Mouse (Mus musculus) myocyte (in vitro differentiated cells): ENCODE results near the gene Gfod2. TPM values are rescaled to one million over a fixed set of nuclear protein-coding genes. Genes with fewer than 3 reads are reported as not detected.
A peak's percentile ranks its signal among the peaks of the same experiment; 100 is the strongest.

ENCODE experiments used
- H3K27me3 ChIP-seq: one replicate; pipeline ENCODE4 v1.6.1; 2011; ENCODE audit not compliant: control insufficient read depth, insufficient read depth, insufficient read length
- H3K36me3 ChIP-seq: one replicate; pipeline ENCODE4 v1.6.1; 2011; ENCODE audit not compliant: control insufficient read depth, insufficient read depth
- H3K4me2 ChIP-seq: one replicate; pipeline ENCODE4 v1.6.1; 2011; ENCODE audit warnings: low read depth, control low read depth
- H3K4me3 ChIP-seq: one replicate; pipeline ENCODE4 v1.5.1; 2011; ENCODE audit warnings: mild to moderate bottlenecking, control low read depth, moderate library complexity
- H3K79me2 ChIP-seq: one replicate; pipeline ENCODE4 v1.6.1; 2011; ENCODE audit not compliant: control insufficient read depth, insufficient read depth
- H3ac ChIP-seq: one replicate; pipeline ENCODE4 v1.6.1; 2011; ENCODE audit not compliant: control insufficient read depth, insufficient read length
- CEBPB ChIP-seq: IDR thresholded peaks from 2 replicates; pipeline ENCODE4 v1.6.1; 2011; ENCODE audit warnings: mild to moderate bottlenecking, moderate library complexity; ENCODE audit not compliant: poor library complexity, insufficient read depth, severe bottlenecking
- E2F4 ChIP-seq: IDR thresholded peaks from one replicate; pipeline ENCODE4 v1.6.1; 2011; ENCODE audit warnings: mild to moderate bottlenecking, control low read depth, moderate library complexity; ENCODE audit not compliant: insufficient read depth
- MAX ChIP-seq: IDR thresholded peaks from one replicate; pipeline ENCODE4 v1.6.1; 2011; ENCODE audit warnings: low read depth, mild to moderate bottlenecking, control low read depth
- MYOD1 ChIP-seq, 3 experiments: IDR thresholded peaks; one replicate each; pipeline ENCODE4 v1.6.1; 2011; ENCODE audit warnings: control low read depth in 2 of 3, low read depth in 2 of 3, mild to moderate bottlenecking in 2 of 3, moderate library complexity in 1 of 3; ENCODE audit not compliant: insufficient read length in 2 of 3, control insufficient read depth in 1 of 3
- MYOG ChIP-seq, 3 experiments: IDR thresholded peaks; one replicate each; pipeline ENCODE4 v1.6.1; 2011; ENCODE audit warnings: control low read depth in 2 of 3, low read depth in 2 of 3, mild to moderate bottlenecking in 2 of 3; ENCODE audit not compliant: insufficient read length in 2 of 3, control insufficient read depth in 1 of 3, insufficient read depth in 1 of 3
- POLR2A ChIP-seq: IDR thresholded peaks from one replicate; pipeline ENCODE4 v1.6.1; 2011; ENCODE audit warnings: low read depth, mild to moderate bottlenecking, control low read depth, moderate library complexity; ENCODE audit not compliant: insufficient read length
- POLR2AphosphoS2 ChIP-seq: IDR thresholded peaks from one replicate; pipeline ENCODE4 v1.6.1; 2011; ENCODE audit warnings: low read depth, control low read depth; ENCODE audit not compliant: insufficient read length
- REST ChIP-seq: IDR thresholded peaks from one replicate; pipeline ENCODE4 v1.6.1; 2011; ENCODE audit warnings: mild to moderate bottlenecking, control low read depth, moderate library complexity; ENCODE audit not compliant: insufficient read depth, insufficient read length
- SRF ChIP-seq: IDR thresholded peaks from one replicate; pipeline ENCODE4 v1.6.1; 2011; ENCODE audit warnings: low read depth; ENCODE audit not compliant: control insufficient read depth, insufficient read length
- TCF12 ChIP-seq: IDR thresholded peaks from one replicate; pipeline ENCODE4 v1.6.1; 2011; ENCODE audit warnings: mild to moderate bottlenecking, control low read depth; ENCODE audit not compliant: poor library complexity, insufficient read depth, severe bottlenecking
- TCF3 ChIP-seq: IDR thresholded peaks from one replicate; pipeline ENCODE4 v1.6.1; 2011; ENCODE audit warnings: low read depth, control low read depth; ENCODE audit not compliant: insufficient read length
- USF1 ChIP-seq: IDR thresholded peaks from one replicate; pipeline ENCODE4 v1.6.1; 2011; ENCODE audit warnings: low read depth, mild to moderate bottlenecking, control low read depth, moderate library complexity
- polyA plus RNA-seq: library from polyadenylated mRNA; unstranded; fragments of >200 nt; fragmentation: generic; extraction: Trizol; gene quantifications from one replicate; pipeline ENCODE4 v1.2.1, GENCODE M21; 2012; ENCODE audit warnings: missing spikeins

The Gfod2 gene
- polyA plus RNA-seq, 1 experiment: 5.0 TPM

- Histone ChIP-seq H3K79me2 (peaks cover 27% of the 10 kb centered on the region), H3K4me2 (peak overlapping the region; percentile 12), H3K27me3 (no peaks in the 10 kb centered on the region), H3ac (no peak overlapping the region), H3K36me3 (peaks cover 6% of the 10 kb centered on the region), H3K4me3 (no peak overlapping the region)
- TF ChIP-seq POLR2AphosphoS2: no peak
These were observed 42.9 kb upstream of the Gfod2 start for GRCm38 (mm10) chr8:105801153-105801904.

GRCm38 (mm10) chr8:105799091-105799812 is 40.8 kb upstream of the Gfod2 start:
- no peak overlapping the region for H3K4me3 ChIP-seq
- H3K27me3 ChIP-seq: no peaks in the 10 kb centered on the region
- peak overlapping the region; percentile 50 for H3K4me2 ChIP-seq
- no peak overlapping the region for H3ac ChIP-seq
- TF ChIP-seq POLR2AphosphoS2 (no peak), TCF12 (no peak), TCF3 (no peak), REST (no peak), MAX (no peak), SRF (no peak), POLR2A (no peak)
- H3K79me2 ChIP-seq: peaks cover 27% of the 10 kb centered on the region
- no peaks in the 10 kb centered on the region for H3K36me3 ChIP-seq

- TF ChIP-seq POLR2AphosphoS2: no peak
- TF ChIP-seq E2F4: no peak
- no peak for TF ChIP-seq TCF12
- TF ChIP-seq MYOD1 (IDR thresholded peaks at IDR 0.05; ENCODE audit: control insufficient read depth in 1 of 3, insufficient read length in 2 of 3, low read depth in 2 of 3): no peak
- no peak for TF ChIP-seq REST
- no peak for TF ChIP-seq USF1
- TF ChIP-seq TCF3: no peak
- no peak for TF ChIP-seq CEBPB
- no peak for TF ChIP-seq SRF
- TF ChIP-seq POLR2A: no peak
- TF ChIP-seq MYOG (IDR thresholded peaks at IDR 0.05; ENCODE audit: control insufficient read depth in 1 of 3, insufficient read depth in 1 of 3, insufficient read length in 2 of 3, low read depth in 2 of 3): no peak
- H3ac ChIP-seq: no peak overlapping the region
- H3K27me3 ChIP-seq: no peaks in the 10 kb centered on the region
- H3K4me3 ChIP-seq: no peak overlapping the region
- peaks cover 25% of the 10 kb centered on the region for H3K79me2 ChIP-seq
- H3K36me3 ChIP-seq: no peaks in the 10 kb centered on the region
- H3K4me2 ChIP-seq: no peak overlapping the region
These were observed 39.9 kb upstream of the Gfod2 start for GRCm38 (mm10) chr8:105798408-105798807.

GRCm38 (mm10) chr8:105795785-105796184 is 37.3 kb upstream of the Gfod2 start:
- Histone ChIP-seq H3ac (no peak overlapping the region), H3K36me3 (no peaks in the 10 kb centered on the region), H3K4me2 (no peak overlapping the region), H3K79me2 (peaks cover 32% of the 10 kb centered on the region), H3K27me3 (no peaks in the 10 kb centered on the region), H3K4me3 (no peak overlapping the region)
- TF ChIP-seq POLR2A (no peak), CEBPB (no peak), USF1 (no peak), E2F4 (no peak), MYOG (IDR thresholded peaks at IDR 0.05; ENCODE audit: control insufficient read depth in 1 of 3, insufficient read depth in 1 of 3, insufficient read length in 2 of 3, low read depth in 2 of 3) (no peak), SRF (no peak), TCF12 (no peak), MYOD1 (IDR thresholded peaks at IDR 0.05; ENCODE audit: control insufficient read depth in 1 of 3, insufficient read length in 2 of 3, low read depth in 2 of 3) (no peak), REST (no peak)

GRCm38 (mm10) chr8:105794009-105794598 is 35.6 kb upstream of the Gfod2 start:
- no peak overlapping the region for H3K4me2 ChIP-seq
- no peak overlapping the region for H3K4me3 ChIP-seq
- no peaks in the 10 kb centered on the region for H3K27me3 ChIP-seq
- H3ac ChIP-seq: no peak overlapping the region
- H3K36me3 ChIP-seq: no peaks in the 10 kb centered on the region
- TF ChIP-seq TCF12 (no peak), TCF3 (no peak), CEBPB (no peak), MYOD1 (IDR thresholded peaks at IDR 0.05; ENCODE audit: control insufficient read depth in 1 of 3, insufficient read length in 2 of 3, low read depth in 2 of 3) (peak in 1 of 3 experiments; percentile 7), MYOG (IDR thresholded peaks at IDR 0.05; ENCODE audit: control insufficient read depth in 1 of 3, insufficient read depth in 1 of 3, insufficient read length in 2 of 3, low read depth in 2 of 3) (no peak), SRF (no peak), POLR2A (no peak)
- H3K79me2 ChIP-seq: peaks cover 37% of the 10 kb centered on the region
